Mouse (Mus musculus) gastrocnemius, adult 2 months (tissue): ENCODE measurements around the gene Rad51c. TPM values are rescaled to one million over a fixed set of nuclear protein-coding genes. Genes with fewer than 3 reads are reported as not detected.
"Not testable (repeated sequence)": the region's sequence is repeated elsewhere in the genome, so short reads cannot be mapped to it uniquely, and the experiment has no call there.

Source experiments
- DNase-seq: peaks from one replicate; pipeline ENCODE4 v3.0.0; 2022
- H3K27ac ChIP-seq: fragments of 200-600 bp; 2 replicates; pipeline ENCODE4 v1.8.1; 2022; ENCODE audit warnings: mild to moderate bottlenecking
- H3K4me3 ChIP-seq: fragments of 200-600 bp; 2 replicates; pipeline ENCODE4 v1.8.1; 2022; ENCODE audit warnings: mild to moderate bottlenecking, moderate library complexity
- CTCF ChIP-seq: fragments of 200-600 bp; IDR thresholded peaks from 2 replicates; pipeline ENCODE4 v1.8.1; 2022; ENCODE audit warnings: antibody characterized with exemption, mild to moderate bottlenecking, moderate library complexity
- intact Hi-C: fragments of 180-260 bp; cut with DNase I; formaldehyde crosslinking; loops from one replicate; pipeline ENCODE4 v1.15.1; 2025
- long read RNA-seq, 2 experiments: library from polyadenylated mRNA; stranded (forward); transcript quantifications; one replicate each; pipeline ENCODE4 v2.0.0; 2021
- total RNA-seq, 2 experiments: library from RNA; stranded (reverse); gene quantifications; 2 replicates each; pipeline ENCODE4 v1.2.3; 2021

Rad51c gene
- total RNA-seq, result under 1 TPM; 0.26 to 0.45 TPM
- long read RNA-seq, experiment 1, partial matches to known transcripts, result 0 of 2 reads
- long read RNA-seq, experiment 1, other reads (novel, unspliced or antisense), result 0 of 2 reads
- long read RNA-seq, experiment 2, partial matches to known transcripts, result 0 of 1 reads
- long read RNA-seq, experiment 2, other reads (novel, unspliced or antisense), result 1 of 1 reads

- no peak for TF ChIP-seq CTCF
- peak; percentile 46 for DNase-seq
- intact Hi-C loops, result loop anchor here (5.0 kb wide), 1 partner anchor 188 kb away; no protein-coding TSS in a partner anchor
- Histone ChIP-seq H3K27ac (peak within 1 kb of the TSS; percentile 90), H3K4me3 (peak within 1 kb of the TSS; percentile 87)
Observed at GRCm38 (mm10) chr11:87404876-87405275, at the start of gene Rad51c, which contains the start of gene Tex14. Gene Rad51c (minus strand): TSS chr11:87404954. Gene Tex14 (plus strand): TSS chr11:87405065.

- TF ChIP-seq CTCF, result no peak
- no peak for DNase-seq
- no peak overlapping the region for H3K4me3 ChIP-seq
- H3K27ac ChIP-seq, result no peak overlapping the region
- intact Hi-C loops, result no loop called here
Observed at GRCm38 (mm10) chr11:87454035-87454690, 49.4 kb upstream of the Rad51c start.

- intact Hi-C loops, result no loop called here
- DNase-seq, result no peak
- no peak for TF ChIP-seq CTCF
- Histone ChIP-seq H3K27ac (0 out of 2 replicates have a peak overlapping the region, but pooled peaks have one; percentile 5), H3K4me3 (no peak overlapping the region)
Observed at GRCm38 (mm10) chr11:87453216-87454034, 48.7 kb upstream of the Rad51c start.

DNA sequence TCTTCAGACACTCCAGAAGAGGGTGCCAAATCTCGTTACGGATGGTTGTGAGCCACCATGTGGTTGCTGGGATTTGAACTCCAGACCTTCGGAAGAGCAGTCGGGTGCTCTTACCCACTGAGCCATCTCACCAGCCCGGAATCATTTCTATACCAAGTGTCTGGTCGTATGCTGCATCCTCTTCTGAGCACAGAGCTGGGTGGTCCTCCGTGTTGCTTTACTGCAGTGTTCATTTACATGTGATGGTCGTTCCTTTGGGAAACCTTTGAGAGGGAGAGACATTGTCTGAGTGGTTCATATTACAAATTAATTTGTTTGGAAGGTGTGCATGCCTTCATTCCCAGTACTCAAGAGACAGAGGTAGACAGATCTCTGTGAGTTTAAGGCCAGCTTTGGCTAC is 48.0 kb upstream of the Rad51c start:
- DNase-seq, H3K27ac ChIP-seq, H3K4me3 ChIP-seq, intact Hi-C loops: not testable (repeated sequence)

DNA sequence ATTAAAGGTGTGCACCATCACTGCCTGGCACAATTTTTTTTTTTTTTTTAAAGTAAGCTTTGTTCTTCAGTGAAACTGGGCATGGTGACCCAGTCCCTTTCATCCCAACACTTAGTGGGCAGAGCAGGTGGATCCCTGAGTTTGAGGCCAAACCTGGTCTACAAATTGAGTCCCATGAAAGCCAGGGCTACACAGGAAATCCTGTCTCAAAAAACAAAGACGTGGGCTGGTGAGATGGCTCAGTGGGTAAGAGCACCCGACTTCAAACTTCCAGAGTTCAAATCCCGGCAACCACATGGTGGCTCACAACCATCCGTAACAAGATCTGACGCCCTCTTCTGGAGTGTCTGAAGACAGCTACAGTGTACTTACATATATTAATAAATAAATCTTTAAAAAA is 45.1 kb upstream of the Rad51c start:
- intact Hi-C loops, DNase-seq: not testable (repeated sequence)

DNA sequence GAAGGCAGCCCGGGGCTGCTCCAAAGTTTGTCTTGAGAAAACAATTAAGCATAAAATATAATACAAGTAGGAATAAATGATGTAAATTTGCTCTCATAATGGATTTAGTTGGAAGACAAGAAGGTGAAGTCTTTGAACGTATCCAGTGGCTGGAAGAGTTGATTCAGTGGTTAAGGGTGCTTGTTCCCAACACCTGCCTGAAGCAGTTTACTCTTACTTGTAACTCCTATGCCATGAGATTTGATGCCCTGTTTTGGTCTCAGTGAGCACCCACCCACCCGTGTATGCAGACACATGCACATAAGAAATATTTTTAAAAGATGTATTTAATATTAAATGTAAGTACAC is 44.4 kb upstream of the Rad51c start:
- no peak for TF ChIP-seq CTCF
- H3K27ac ChIP-seq, result peak overlapping the region; percentile 85
- no peak for DNase-seq
- intact Hi-C loops, result no loop called here
- peak overlapping the region; percentile 38 for H3K4me3 ChIP-seq

More for the DNA sequence above, 45.1 kb upstream of the Rad51c start:
- H3K4me3 ChIP-seq, result not testable (repeated sequence)
- H3K27ac ChIP-seq, result peak overlapping the region; percentile 35; the same call in 1 of the 2 replicates

GRCm38 (mm10) chr11:87448476-87449199 is 43.9 kb upstream of the Rad51c start:
- DNase-seq, result peak; percentile 27
- Histone ChIP-seq H3K27ac (peak overlapping the region; percentile 93), H3K4me3 (peak overlapping the region; percentile 73)
- intact Hi-C loops, result not testable (repeated sequence)

DNA sequence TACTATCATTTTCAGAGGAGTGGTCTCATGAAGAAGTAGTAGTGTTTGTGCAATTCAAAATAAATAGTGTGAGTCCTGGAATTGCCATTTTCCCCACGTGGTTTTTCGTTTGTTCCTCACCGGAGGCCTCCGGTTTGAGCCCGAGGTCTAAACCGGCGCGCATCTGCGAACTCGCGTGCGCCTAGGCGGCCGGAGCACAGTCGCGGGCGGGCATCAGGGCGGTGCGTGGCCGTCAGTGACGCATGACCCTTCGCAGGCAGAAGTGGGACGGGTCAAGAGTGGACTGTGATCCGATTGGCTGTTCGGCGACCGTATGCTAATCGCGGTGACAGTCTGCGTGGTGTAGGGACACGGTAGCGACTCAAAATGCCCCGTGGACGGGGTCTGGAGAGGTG is 43.3 kb upstream of the Rad51c start:
- intact Hi-C loops, result not testable (repeated sequence)
- H3K4me3 ChIP-seq, result peak overlapping the region; percentile 73
- peak; percentile 97 for DNase-seq
- H3K27ac ChIP-seq, result peak overlapping the region; percentile 93

- intact Hi-C loops, result no loop called here
- no peak for DNase-seq
- Histone ChIP-seq H3K4me3 (no peak overlapping the region), H3K27ac (peak overlapping the region; percentile 93)
- TF ChIP-seq CTCF, result no peak
Observed at GRCm38 (mm10) chr11:87447429-87447828, 42.7 kb upstream of the Rad51c start.

DNA sequence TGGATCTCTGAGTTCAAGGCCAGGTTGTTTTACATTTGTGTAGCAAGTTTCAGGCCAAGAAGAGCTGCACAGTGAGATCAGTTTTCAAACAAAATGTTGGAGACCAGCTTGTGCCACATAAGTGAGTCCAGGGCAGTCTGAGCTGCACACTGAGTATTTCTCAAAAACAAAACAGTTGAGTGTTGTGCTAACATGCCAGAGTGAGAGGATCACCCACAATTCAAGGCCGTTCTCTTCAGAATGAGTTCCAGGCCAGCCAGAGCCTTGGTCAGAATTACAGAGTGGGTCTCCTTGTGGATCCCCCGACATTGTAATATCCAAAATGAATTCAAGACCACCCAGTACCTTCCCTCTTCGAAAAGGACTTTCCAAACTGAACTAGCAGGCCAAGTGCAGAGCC is 41.4 kb upstream of the Rad51c start:
- TF ChIP-seq CTCF, result no peak
- intact Hi-C loops, result no loop called here
- DNase-seq, result no peak
- Histone ChIP-seq H3K27ac (no peak overlapping the region), H3K4me3 (no peak overlapping the region)

DNA sequence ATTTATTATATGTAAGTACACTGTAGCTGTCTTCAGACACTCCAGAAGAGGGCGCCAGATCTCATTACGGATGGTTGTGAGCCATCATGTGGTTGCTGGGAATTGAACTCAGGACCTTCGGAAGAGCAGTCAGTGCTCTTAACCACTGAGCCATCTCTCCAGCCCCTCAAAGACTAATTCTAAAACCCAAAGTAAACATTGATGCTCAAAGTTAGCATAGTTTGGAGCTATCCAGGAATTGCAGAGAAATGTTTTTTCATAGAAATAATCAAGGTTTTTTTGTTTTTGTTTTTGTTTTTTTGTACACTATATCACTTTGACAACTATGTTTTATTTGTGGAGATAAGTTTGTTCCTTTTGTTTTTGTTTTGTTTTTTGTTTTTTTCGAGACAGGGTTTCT is 40.8 kb upstream of the Rad51c start:
- H3K27ac ChIP-seq, H3K4me3 ChIP-seq, intact Hi-C loops, DNase-seq: not testable (repeated sequence)
- TF ChIP-seq CTCF, result peak; percentile 20; the same call in 1 of the 2 replicates

DNA sequence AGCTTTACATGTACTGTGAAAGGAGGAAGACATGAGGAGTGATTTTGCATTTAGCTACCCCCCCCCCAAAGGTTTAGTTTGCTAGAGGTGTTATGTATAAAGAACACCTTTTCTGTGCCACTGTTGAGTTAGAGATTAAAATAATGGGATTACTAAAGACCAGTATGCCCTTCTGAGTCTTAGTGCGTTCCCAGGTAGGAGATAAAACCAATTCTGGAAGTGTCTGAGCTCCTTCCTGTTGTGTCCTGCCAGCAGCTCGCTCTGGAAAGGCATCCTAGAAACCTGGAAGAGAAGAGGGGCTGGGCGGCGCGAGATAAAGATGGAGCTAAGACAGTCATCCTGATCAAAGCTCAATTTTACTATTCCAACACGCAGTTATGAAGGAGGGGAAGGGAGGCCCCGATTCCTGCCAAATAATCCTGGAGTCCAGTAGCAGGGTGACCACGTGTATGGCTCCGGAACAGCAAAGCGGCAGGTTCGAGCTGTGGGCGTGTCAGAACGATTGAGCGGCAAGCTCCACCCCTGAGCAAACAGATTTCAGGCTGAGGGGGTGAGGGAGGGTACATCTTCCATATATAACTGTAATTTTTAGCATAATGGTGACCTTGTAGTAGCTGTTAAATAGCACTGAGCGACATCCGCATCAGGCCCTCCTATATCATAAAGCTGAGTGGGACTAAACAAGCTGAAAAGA is 40.1 kb upstream of the Rad51c start:
- intact Hi-C loops, result no loop called here
- no peak for DNase-seq
- H3K4me3 ChIP-seq, result peak overlapping the region; percentile 21
- peak overlapping the region; percentile 63 for H3K27ac ChIP-seq
- no peak for TF ChIP-seq CTCF

DNA sequence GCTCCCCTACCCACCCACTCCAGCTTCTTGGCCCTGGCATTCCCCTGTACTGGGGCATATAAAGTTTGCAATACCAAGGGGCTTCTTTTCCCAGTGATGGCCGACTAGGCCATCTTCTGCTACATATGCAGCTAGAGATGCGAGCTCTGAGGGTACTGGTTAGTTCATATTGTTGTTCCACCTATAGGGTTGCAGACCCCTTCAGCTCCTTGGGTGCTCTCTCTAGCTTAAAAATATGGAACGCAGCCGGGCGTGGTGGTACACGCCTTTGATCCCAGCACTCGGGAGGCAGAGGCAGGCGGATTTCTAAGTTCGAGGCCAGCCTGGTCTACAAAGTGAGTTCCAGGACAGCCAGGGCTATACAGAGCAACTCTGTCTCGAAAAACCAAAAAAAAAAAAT is 39.3 kb upstream of the Rad51c start:
- DNase-seq, H3K4me3 ChIP-seq, intact Hi-C loops: not testable (repeated sequence)
- H3K27ac ChIP-seq, result peak overlapping the region; percentile 84
